Mouse (Mus musculus) spleen, adult 2 months (tissue): ENCODE measurements around the gene Cyp46a1.

Experiments
- CTCF ChIP-seq: fragments of 200-500 bp; IDR thresholded peaks from 2 replicates; pipeline ENCODE4 v1.5.1; 2011; ENCODE audit warnings: mild to moderate bottlenecking, inconsistent platforms; ENCODE audit not compliant: insufficient read depth, insufficient read length, insufficient replicate concordance; ENCODE audit errors: extremely low read depth
- POLR2A ChIP-seq: fragments of 200-500 bp; IDR thresholded peaks from 2 replicates; pipeline ENCODE4 v1.6.1; 2011; ENCODE audit warnings: low read depth, low read length, inconsistent platforms

DNA sequence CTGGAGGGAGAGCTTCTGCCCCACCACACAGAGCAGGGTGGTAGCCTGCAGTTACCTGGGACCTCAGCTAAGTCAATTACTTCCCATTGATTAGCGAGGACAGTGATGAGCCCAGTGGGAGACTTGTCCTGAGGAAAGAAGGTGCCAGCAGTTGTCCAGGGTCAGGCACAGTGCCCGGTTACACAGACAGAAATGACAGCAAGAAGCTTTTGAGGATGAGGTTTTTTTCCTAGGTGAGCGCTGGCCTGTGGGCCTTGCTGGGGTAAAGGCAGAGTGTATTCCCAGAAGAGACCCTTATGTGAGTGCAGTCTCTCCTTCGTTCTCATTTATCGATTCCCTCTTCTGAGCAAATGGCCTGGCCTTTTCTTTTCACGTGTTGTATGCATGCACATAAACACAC lies 17.5 kb upstream of the Cyp46a1 start:
- no peak for TF ChIP-seq POLR2A
- TF ChIP-seq CTCF: no peak
